In genomic region chr8:81614605-81615004, GRCm38 (mm10) we compare ENCODE assay signal across 24 mouse cellular contexts.
DNase-seq lines count a peak whose midpoint lies in the region; ATAC-seq and TF ChIP-seq lines count a peak whose summit lies in the region.
"Had no signal": no experiment of that assay in that cellular context is flagged by ENCODE, and none has a peak within 500 bp of the region (broad histone marks: within the 10 kb centered on the region; RNA-seq: fewer than 3 reads in every experiment).

No protein-coding gene starts in this region.

- no peak for TF ChIP-seq POLR2A in brain, embryonic 14.5 days (IDR thresholded peaks at IDR 0.05; ENCODE audit: borderline replicate concordance, extremely low read depth, insufficient read depth, insufficient read length, poor library complexity, severe bottlenecking)
- no peak for TF ChIP-seq POLR2A in limb, embryonic 14.5 days (IDR thresholded peaks at IDR 0.05; ENCODE audit: borderline replicate concordance, extremely low read depth, insufficient read depth, insufficient read length)

- H3K27ac ChIP-seq in lung, embryonic 16.5 days (ENCODE audit: low read length), result no peak overlapping the region
- H3K27ac ChIP-seq in limb, embryonic 14.5 days (replicated peaks; ENCODE audit: low read depth, low read length), result no peak overlapping the region
- H3K27ac ChIP-seq: forebrain, embryonic 15.5 days; heart, embryonic 10.5 days; macrophage; midbrain, embryonic 12.5 days; neural tube, embryonic 12.5 days; stomach, postnatal 0 days had no signal

- ATAC-seq in lung, embryonic 16.5 days (ENCODE audit: low read depth), result peak; percentile 61; the same call in 1 of the 2 replicates
- peak; percentile 80 for ATAC-seq in limb, embryonic 14.5 days (ENCODE audit: low FRiP score, low read depth)
- ATAC-seq: activated CD4-positive, CD25-positive, alpha-beta regulatory T cell, adult 4 months; forebrain, embryonic 15.5 days had no signal

- DNase-seq in lung, postnatal 10 days, result no peak
- DNase-seq in brain, embryonic 14.5 days (ENCODE audit: low read depth), result peak; percentile 8
- peak; percentile 9 for DNase-seq in limb, embryonic 14.5 days (ENCODE audit: low spot score)
- DNase-seq in thymus, postnatal 25 days, result peak; percentile 39
- DNase-seq in gastrocnemius, adult 18-20 months (ENCODE audit: low spot score), result no peak
- no peak for DNase-seq in left cerebral cortex, adult 9 months (ENCODE audit: low spot score in 2 of 2)
- DNase-seq in right cerebral cortex, postnatal 14 days, result no peak
- DNase-seq: adrenal gland, postnatal 14 days; cerebellum, adult 11-12 months; cerebellum, postnatal 36 days; heart, postnatal 10 days; kidney, adult 18-20 months; kidney, postnatal 36 days; lung, adult 18-20 months had no signal

- 71% methylated on average over 2 of the region's 2 CpGs for WGBS in lung, embryonic 16.5 days
- WGBS in limb, embryonic 14.5 days, result 47% methylated on average over 2 of the region's 2 CpGs

- no peaks in the 10 kb centered on the region for H3K27me3 ChIP-seq in lung, embryonic 16.5 days (ENCODE audit: control insufficient read depth, insufficient read depth, low read depth, low read length)
- no peaks in the 10 kb centered on the region for H3K27me3 ChIP-seq in limb, embryonic 14.5 days (ENCODE audit: control insufficient read depth, insufficient read depth, low read length)
- H3K27me3 ChIP-seq: forebrain, embryonic 15.5 days; midbrain, embryonic 12.5 days; neural tube, embryonic 12.5 days had no signal

- no peak overlapping the region for H3K4me2 ChIP-seq in lung, embryonic 16.5 days (ENCODE audit: low read depth, low read length)
- no peak overlapping the region for H3K4me2 ChIP-seq in limb, embryonic 14.5 days (replicated peaks; ENCODE audit: low read depth, low read length, severe bottlenecking)
- H3K4me2 ChIP-seq: forebrain, embryonic 15.5 days; liver, embryonic 11.5 days; midbrain, embryonic 12.5 days; neural tube, embryonic 12.5 days had no signal

- H3K9ac ChIP-seq in lung, embryonic 16.5 days (ENCODE audit: low read length), result no peak overlapping the region
- H3K9ac ChIP-seq in limb, embryonic 14.5 days (ENCODE audit: low read depth, low read length, severe bottlenecking), result no peak overlapping the region
- H3K9ac ChIP-seq: forebrain, embryonic 15.5 days; midbrain, embryonic 12.5 days; neural tube, embryonic 12.5 days had no signal

- H3K4me3 ChIP-seq in lung, embryonic 16.5 days (ENCODE audit: low read length), result no peak overlapping the region
- H3K4me3 ChIP-seq in limb, embryonic 14.5 days (replicated peaks; ENCODE audit: low read length), result no peak overlapping the region
- H3K4me3 ChIP-seq: erythroblast, embryonic 14.5 days; forebrain, embryonic 15.5 days; heart, embryonic 10.5 days; midbrain, embryonic 12.5 days; neural tube, embryonic 12.5 days had no signal

- H3K9me3 ChIP-seq in lung, embryonic 16.5 days (ENCODE audit: control insufficient read depth, low read length), result no peaks in the 10 kb centered on the region
- no peaks in the 10 kb centered on the region for H3K9me3 ChIP-seq in limb, embryonic 14.5 days (ENCODE audit: control insufficient read depth, low read length)
- H3K9me3 ChIP-seq: forebrain, embryonic 15.5 days; heart, embryonic 10.5 days; midbrain, embryonic 12.5 days; neural tube, embryonic 12.5 days had no signal

- no peaks in the 10 kb centered on the region for H3K36me3 ChIP-seq in lung, embryonic 16.5 days (ENCODE audit: control insufficient read depth, insufficient read depth, low read length)
- H3K36me3 ChIP-seq in limb, embryonic 14.5 days (ENCODE audit: control insufficient read depth, insufficient read depth, low read length), result no peaks in the 10 kb centered on the region
- H3K36me3 ChIP-seq: forebrain, embryonic 15.5 days; heart, embryonic 10.5 days; midbrain, embryonic 12.5 days; neural tube, embryonic 12.5 days had no signal

- TF ChIP-seq CTCF in brain, embryonic 14.5 days (IDR thresholded peaks at IDR 0.05; ENCODE audit: borderline replicate concordance, extremely low read depth, insufficient read depth, insufficient read length), result no peak

- H3K4me1 ChIP-seq in lung, embryonic 16.5 days (replicated peaks; ENCODE audit: control insufficient read depth, insufficient read depth, low read length), result no peaks in the 10 kb centered on the region
- H3K4me1 ChIP-seq in limb, embryonic 14.5 days (ENCODE audit: control insufficient read depth, insufficient read depth, low read length), result 0 out of 2 replicates have a peak, but pooled peaks cover 4% of the 10 kb centered on the region
- H3K4me1 ChIP-seq: forebrain, embryonic 15.5 days; heart, embryonic 10.5 days; midbrain, embryonic 12.5 days; neural tube, embryonic 12.5 days had no signal

Comparison
In these comparisons a context has a peak if more than half of its experiments do, and no peak if none do; other contexts are left out.
1. DNase-seq: peak in brain, embryonic 14.5 days (single experiment), limb, embryonic 14.5 days (single experiment) and thymus, postnatal 25 days (single experiment); none in lung, postnatal 10 days (single experiment), gastrocnemius, adult 18-20 months (single experiment), left cerebral cortex, adult 9 months (0 of 2) and right cerebral cortex, postnatal 14 days (single experiment).